Mouse (Mus musculus) heart, embryonic 16.5 days (tissue): ENCODE measurements around the gene 4930596D02Rik. TPM values are rescaled to one million over a fixed set of nuclear protein-coding genes. Genes with fewer than 3 reads are reported as not detected.

Source experiments
- ATAC-seq: fragments of 200-750 bp; cut with Nextera tagmentation; replicated peaks from 2 replicates; pipeline ENCODE4 v1.8.0; 2017; ENCODE audit warnings: moderate number of reproducible peaks; ENCODE audit not compliant: insufficient read depth, low FRiP score; ENCODE audit errors: extremely low read depth
- H3K27ac ChIP-seq: fragments of 300-500 bp; sonication (generic); 2 replicates; pipeline ENCODE4 v1.5.1; 2014; ENCODE audit warnings: mild to moderate bottlenecking, low read length, control low read depth, moderate library complexity
- H3K27me3 ChIP-seq: fragments of 300-500 bp; sonication (generic); 2 replicates; pipeline ENCODE4 v1.6.1; 2014; ENCODE audit warnings: low read length, mixed read lengths; ENCODE audit not compliant: control insufficient read depth, insufficient read depth
- H3K36me3 ChIP-seq: fragments of 300-500 bp; sonication (generic); 2 replicates; pipeline ENCODE4 v1.6.1; 2014; ENCODE audit not compliant: control insufficient read depth, insufficient read depth
- H3K4me1 ChIP-seq: fragments of 300-500 bp; sonication (generic); 2 replicates; pipeline ENCODE4 v1.6.1; 2014; ENCODE audit warnings: low read length, mixed read lengths; ENCODE audit not compliant: control insufficient read depth, insufficient read depth
- H3K4me2 ChIP-seq: fragments of 300-500 bp; sonication (generic); 2 replicates; pipeline ENCODE4 v1.6.1; 2014; ENCODE audit warnings: low read depth, mild to moderate bottlenecking, control low read depth, low read length
- H3K4me3 ChIP-seq: fragments of 300-500 bp; sonication (generic); 2 replicates; pipeline ENCODE4 v1.5.1; 2014; ENCODE audit warnings: mild to moderate bottlenecking, control low read depth, low read length
- H3K9ac ChIP-seq: fragments of 300-500 bp; sonication (generic); 2 replicates; pipeline ENCODE4 v1.6.1; 2014; ENCODE audit warnings: low read length, control low read depth
- H3K9me3 ChIP-seq: fragments of 300-500 bp; sonication (generic); replicated peaks from 2 replicates; pipeline ENCODE4 v1.6.1; 2016; ENCODE audit warnings: low read length; ENCODE audit not compliant: control insufficient read depth
- WGBS: fragments of 180-500 bp; shearing (Covaris S2); extraction: QIAGEN DNeasy Blood & Tissue Kit; methylation state at CpG from one replicate; pipeline ENCODE4 v1.1.7; 2014; 5-methylcytosine and 5-hydroxymethylcytosine counted together
- polyA plus RNA-seq: library from polyadenylated mRNA; unstranded; fragments of >200 nt; fragmentation: Nextera tagmentation; extraction: Ambion mirVana; gene quantifications from 2 replicates; pipeline ENCODE4 v1.2.1, GENCODE M21; 2015

4930596D02Rik gene
- not detected in 2 replicates for polyA plus RNA-seq

DNA sequence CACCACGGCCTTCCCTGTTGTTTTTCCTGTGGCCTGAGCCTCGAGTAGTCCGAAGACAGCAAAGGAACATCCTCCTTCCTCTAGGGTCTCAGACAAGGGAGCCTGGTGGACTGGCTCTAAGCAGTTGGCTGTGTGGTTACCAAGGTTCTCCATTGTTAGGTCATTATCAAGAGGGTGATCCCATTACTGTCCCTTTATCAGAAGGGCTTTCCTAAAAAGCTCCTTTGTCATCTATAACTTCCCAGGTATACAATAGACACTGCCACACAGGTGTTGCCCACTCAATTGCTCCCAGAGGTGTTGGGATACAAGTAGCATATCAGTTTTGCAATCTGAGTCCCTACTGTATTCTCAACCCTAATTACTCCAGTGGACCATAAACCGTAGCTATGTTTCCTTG lies at the start of gene 4930596D02Rik:
4930596D02Rik (minus strand) TSS at position 101 of the 400 bp plus-strand sequence.
- Histone ChIP-seq H3K36me3 (no peaks in the 10 kb centered on the region), H3K27me3 (no peaks in the 10 kb centered on the region), H3K4me2 (no peak within 1 kb of the TSS), H3K4me1 (no peaks in the 10 kb centered on the region), H3K27ac (no peak within 1 kb of the TSS), H3K4me3 (no peak within 1 kb of the TSS), H3K9ac (no peak within 1 kb of the TSS), H3K9me3 (no peaks in the 10 kb centered on the region)
- ATAC-seq = no peak
- WGBS = 63% methylated on average over 4 of the region's 4 CpGs

GRCm38 (mm10) chr14:35853254-35853653 lies 41.5 kb upstream of the 4930596D02Rik start:
- Histone ChIP-seq H3K9ac (no peak overlapping the region), H3K9me3 (no peaks in the 10 kb centered on the region), H3K4me3 (no peak overlapping the region), H3K27me3 (no peaks in the 10 kb centered on the region), H3K4me1 (peaks cover 17% of the 10 kb centered on the region), H3K4me2 (no peak overlapping the region), H3K36me3 (no peaks in the 10 kb centered on the region), H3K27ac (peak overlapping the region; percentile 66)
- peak; percentile 85 for ATAC-seq
- WGBS = 13% methylated on average over 1 of the region's 1 CpGs

- H3K9ac ChIP-seq = no peak overlapping the region
- no peak overlapping the region for H3K4me2 ChIP-seq
- H3K9me3 ChIP-seq = no peaks in the 10 kb centered on the region
- no peak for ATAC-seq
- H3K4me1 ChIP-seq = no peaks in the 10 kb centered on the region
- H3K4me3 ChIP-seq = no peak overlapping the region
- 75% methylated on average over 6 of the region's 6 CpGs for WGBS
- H3K36me3 ChIP-seq = no peaks in the 10 kb centered on the region
- H3K27ac ChIP-seq = no peak overlapping the region
- no peaks in the 10 kb centered on the region for H3K27me3 ChIP-seq
Measured at GRCm38 (mm10) chr14:35845271-35845670, 33.5 kb upstream of the 4930596D02Rik start.

- 64% methylated on average over 7 of the region's 7 CpGs for WGBS
Measured at GRCm38 (mm10) chr14:35842111-35842721, 30.4 kb upstream of the 4930596D02Rik start.

GRCm38 (mm10) chr14:35792656-35793213 lies 19.0 kb downstream of the 4930596D02Rik start:
- Histone ChIP-seq H3K4me1 (no peaks in the 10 kb centered on the region), H3K4me3 (no peak overlapping the region), H3K27ac (no peak overlapping the region), H3K27me3 (no peaks in the 10 kb centered on the region), H3K36me3 (no peaks in the 10 kb centered on the region), H3K9ac (no peak overlapping the region), H3K9me3 (no peaks in the 10 kb centered on the region), H3K4me2 (no peak overlapping the region)
- 55% methylated on average over 3 of the region's 3 CpGs for WGBS
- ATAC-seq = no peak

More at GRCm38 (mm10) chr14:35842111-35842721, 30.4 kb upstream of the 4930596D02Rik start:
- no peaks in the 10 kb centered on the region for H3K27me3 ChIP-seq
- H3K4me3 ChIP-seq = no peak overlapping the region
- H3K27ac ChIP-seq = no peak overlapping the region
- H3K4me2 ChIP-seq = no peak overlapping the region
- no peak for ATAC-seq
- no peaks in the 10 kb centered on the region for H3K4me1 ChIP-seq
- no peaks in the 10 kb centered on the region for H3K36me3 ChIP-seq
- H3K9ac ChIP-seq = no peak overlapping the region
- no peaks in the 10 kb centered on the region for H3K9me3 ChIP-seq

DNA sequence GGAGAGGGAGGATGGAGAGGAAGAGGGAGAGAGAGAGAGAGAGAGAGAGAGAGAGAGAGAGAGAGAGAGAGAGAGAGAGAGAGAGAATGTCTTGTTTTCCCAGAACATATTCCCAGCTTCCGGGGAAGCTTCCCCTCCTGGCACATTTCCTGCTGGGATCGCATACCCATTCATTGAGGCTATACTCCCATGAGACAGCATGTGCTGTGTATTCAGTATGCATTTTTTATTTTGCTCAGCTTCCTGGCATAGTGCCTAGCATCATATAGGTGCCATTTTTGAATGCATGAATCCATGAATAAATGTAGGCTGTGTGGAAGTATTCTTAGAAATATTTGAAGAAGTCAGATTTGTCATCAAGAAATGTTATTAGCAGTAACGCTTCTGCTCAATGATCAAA lies 31.7 kb downstream of the 4930596D02Rik start:
- WGBS = 64% methylated on average over 3 of the region's 3 CpGs
- Histone ChIP-seq H3K4me1 (no peaks in the 10 kb centered on the region), H3K36me3 (no peaks in the 10 kb centered on the region), H3K4me2 (no peak overlapping the region), H3K27me3 (no peaks in the 10 kb centered on the region), H3K9ac (no peak overlapping the region), H3K9me3 (no peaks in the 10 kb centered on the region), H3K27ac (no peak overlapping the region), H3K4me3 (no peak overlapping the region)
- no peak for ATAC-seq

DNA sequence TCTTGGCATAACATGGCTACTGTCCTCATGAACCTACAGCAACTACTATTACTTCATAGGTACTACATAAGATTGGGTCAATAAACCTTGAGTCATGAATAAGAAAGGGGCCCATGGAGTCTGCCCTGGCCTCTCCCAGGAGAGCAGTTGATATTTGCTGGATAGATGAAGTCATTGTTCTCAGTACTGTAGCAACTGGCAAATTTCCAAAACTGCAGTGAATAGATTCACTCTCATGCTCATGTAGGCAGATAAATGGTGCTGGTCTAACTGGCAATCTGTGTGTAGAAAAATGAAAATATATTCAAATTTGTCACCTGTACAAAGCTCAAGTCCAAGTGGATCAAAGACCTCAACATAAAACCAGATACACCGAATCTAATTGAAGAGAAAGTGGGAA lies 38.5 kb downstream of the 4930596D02Rik start:
- H3K9me3 ChIP-seq = no peaks in the 10 kb centered on the region
- no peak overlapping the region for H3K27ac ChIP-seq
- ATAC-seq = no peak
- WGBS = 84% methylated on average over 1 of the region's 1 CpGs
- H3K9ac ChIP-seq = no peak overlapping the region
- no peaks in the 10 kb centered on the region for H3K36me3 ChIP-seq
- H3K4me3 ChIP-seq = no peak overlapping the region
- H3K4me1 ChIP-seq = no peaks in the 10 kb centered on the region
- no peaks in the 10 kb centered on the region for H3K27me3 ChIP-seq
- H3K4me2 ChIP-seq = no peak overlapping the region
